Mouse (Mus musculus): Measurements from ENCODE around the gene Ifna9. TPM values are rescaled to one million over a fixed set of nuclear protein-coding genes. Genes with fewer than 3 reads are reported as not detected.
A peak's percentile ranks its signal among the peaks of the same experiment; 100 is the strongest.
"Not testable (repeated sequence)": the region's sequence is repeated elsewhere in the genome, so short reads cannot be mapped to it uniquely, and the experiment has no call there.

Gene Ifna9
- polyA plus RNA-seq (2015; fragmentation: Nextera tagmentation; extraction: Ambion mirVana) = not detected in 2 replicates

DNA sequence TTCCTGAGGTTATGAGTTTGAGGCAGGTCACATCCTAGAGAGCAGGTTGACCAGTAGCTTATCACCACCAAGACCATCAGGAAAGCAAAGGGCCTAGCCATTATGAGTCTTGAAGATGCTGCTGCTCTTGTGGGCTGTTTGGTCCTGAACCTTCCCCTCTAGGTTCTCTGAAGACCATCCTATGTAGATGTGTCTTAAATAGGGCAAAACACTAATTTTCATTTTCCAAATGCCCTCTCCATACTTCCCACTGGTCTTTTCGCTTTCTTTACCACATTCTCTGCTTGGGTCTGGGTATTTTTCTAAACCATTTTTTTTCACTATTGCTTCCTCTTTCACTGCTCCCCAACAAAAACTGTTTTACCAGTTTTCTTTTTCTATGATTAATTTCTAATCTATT, at the start of gene Ifna9:
TSS of gene Ifna9 (minus strand) at position 101 of the 400 bp plus-strand sequence.
- no peak for ATAC-seq
- H3K4me3 ChIP-seq (ENCODE audit: low read length) = no peak within 1 kb of the TSS
- H3K36me3 ChIP-seq (ENCODE audit: control insufficient read depth, insufficient read depth, low read length) = no peaks in the 10 kb centered on the region
- 84% methylated on average over 1 of the region's 1 CpGs for WGBS
- H3K27ac ChIP-seq (ENCODE audit: low read depth, low read length) = no peak within 1 kb of the TSS
- no peak within 1 kb of the TSS for H3K9ac ChIP-seq (ENCODE audit: low read depth, low read length)
- no peaks in the 10 kb centered on the region for H3K9me3 ChIP-seq (ENCODE audit: control insufficient read depth, low read length)
- H3K4me2 ChIP-seq (ENCODE audit: low read length) = no peak within 1 kb of the TSS
- H3K4me1 ChIP-seq (ENCODE audit: control insufficient read depth, insufficient read depth, low read depth, low read length) = no peaks in the 10 kb centered on the region
- H3K27me3 ChIP-seq (replicated peaks; ENCODE audit: control insufficient read depth, insufficient read depth, low read length) = no peaks in the 10 kb centered on the region

DNA sequence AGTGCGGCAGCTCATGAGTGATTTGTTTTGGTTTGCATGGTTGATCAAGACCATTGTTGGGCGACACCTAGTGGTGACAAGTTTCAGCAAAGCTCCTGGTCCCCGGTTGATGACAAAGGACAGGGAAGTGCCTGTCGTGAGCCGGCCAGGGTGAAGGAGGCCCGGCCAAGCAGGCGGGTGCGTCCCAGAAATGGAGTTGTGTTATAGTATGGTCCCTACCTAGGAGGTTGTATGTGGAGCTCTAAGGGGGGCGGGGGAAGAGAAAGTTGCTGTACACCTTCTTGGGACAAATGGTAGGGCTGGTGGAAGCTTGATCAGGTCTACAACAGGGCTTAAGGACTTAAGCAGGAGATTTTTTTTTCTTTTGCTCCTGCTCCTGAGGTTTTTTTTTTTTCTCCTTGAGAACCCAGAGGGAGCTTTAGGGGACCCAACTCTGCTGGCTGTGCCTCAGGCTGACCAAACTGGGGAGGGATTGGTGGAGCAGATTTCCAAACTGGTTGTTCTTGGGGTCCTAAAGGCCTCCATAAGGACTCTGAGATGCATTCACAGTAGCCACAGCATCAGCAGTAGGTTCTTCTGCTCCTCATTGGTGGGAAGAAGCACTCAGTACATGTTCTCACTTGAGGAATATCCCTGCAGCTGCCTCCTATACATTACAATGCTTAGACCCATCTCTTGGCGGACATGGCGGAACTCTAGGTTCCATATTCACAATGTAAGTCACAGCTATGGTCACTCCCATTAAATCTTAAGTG, 49.1 kb upstream of the Ifna9 start:
- Histone ChIP-seq H3K4me3 (ENCODE audit: low read length) (peak overlapping the region; percentile 28), H3K9me3 (ENCODE audit: control insufficient read depth, low read length) (no peaks in the 10 kb centered on the region), H3K27ac (ENCODE audit: low read depth, low read length) (no peak overlapping the region), H3K4me1 (ENCODE audit: control insufficient read depth, insufficient read depth, low read depth, low read length) (no peaks in the 10 kb centered on the region), H3K9ac (ENCODE audit: low read depth, low read length) (no peak overlapping the region; the same call in 1 of the 2 replicates), H3K4me2 (ENCODE audit: low read length) (peak overlapping the region; percentile 42), H3K36me3 (ENCODE audit: control insufficient read depth, insufficient read depth, low read length) (no peaks in the 10 kb centered on the region), H3K27me3 (replicated peaks; ENCODE audit: control insufficient read depth, insufficient read depth, low read length) (no peaks in the 10 kb centered on the region)
- peak; percentile 96 for ATAC-seq
- 14% methylated on average over 11 of the region's 11 CpGs for WGBS

DNA sequence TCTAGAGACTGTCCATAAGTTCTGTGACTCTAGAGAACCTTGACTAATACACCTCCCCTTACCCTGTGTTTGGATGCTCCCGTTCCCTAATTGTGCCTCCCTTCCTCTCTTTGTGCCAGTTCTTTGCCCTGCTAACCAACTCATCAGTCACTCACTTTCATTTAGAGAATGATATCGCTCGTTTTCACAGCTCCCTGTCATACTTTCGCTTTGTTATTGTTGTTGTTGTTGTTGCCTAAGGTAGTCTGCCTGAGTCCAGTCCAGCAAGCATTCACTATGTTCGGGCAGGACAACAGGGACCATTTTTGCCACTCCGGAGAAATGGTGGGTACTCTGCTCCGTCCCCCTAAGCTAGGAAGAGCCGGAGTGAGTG, 48.5 kb upstream of the Ifna9 start:
- no peaks in the 10 kb centered on the region for H3K4me1 ChIP-seq (ENCODE audit: control insufficient read depth, insufficient read depth, low read depth, low read length)
- no peaks in the 10 kb centered on the region for H3K27me3 ChIP-seq (replicated peaks; ENCODE audit: control insufficient read depth, insufficient read depth, low read length)
- WGBS = 62% methylated on average over 8 of the region's 8 CpGs
- no peaks in the 10 kb centered on the region for H3K9me3 ChIP-seq (ENCODE audit: control insufficient read depth, low read length)
- ATAC-seq = no peak
- no peak overlapping the region; the same call in 1 of the 2 replicates for H3K9ac ChIP-seq (ENCODE audit: low read depth, low read length)
- H3K36me3 ChIP-seq (ENCODE audit: control insufficient read depth, insufficient read depth, low read length) = no peaks in the 10 kb centered on the region
- peak overlapping the region; percentile 28 for H3K4me3 ChIP-seq (ENCODE audit: low read length)
- H3K27ac ChIP-seq (ENCODE audit: low read depth, low read length) = no peak overlapping the region
- peak overlapping the region; percentile 42 for H3K4me2 ChIP-seq (ENCODE audit: low read length)

DNA sequence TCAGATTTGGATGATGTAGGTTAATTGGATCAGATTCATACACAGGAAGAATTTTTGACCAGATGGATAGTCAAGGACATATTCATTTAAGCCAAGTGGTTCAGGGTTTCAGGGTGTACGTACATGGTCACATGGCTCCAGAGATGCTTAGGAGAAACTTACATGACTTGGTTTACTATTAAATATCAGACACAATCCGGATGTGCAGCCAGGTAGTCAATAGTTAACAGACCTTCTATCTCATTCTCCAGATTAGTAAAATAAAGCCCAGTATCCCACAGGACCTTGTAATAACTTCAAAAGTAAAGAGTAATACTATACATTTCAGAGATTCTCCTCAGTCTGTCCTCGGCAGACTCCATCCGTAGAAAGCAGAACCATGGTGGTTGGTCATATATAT, 42.1 kb upstream of the Ifna9 start, which contains the start of gene C87499:
TSS of gene C87499 (minus strand) at position 101 of the 400 bp plus-strand sequence.
- WGBS = 92% methylated on average over 4 of the region's 4 CpGs
- ATAC-seq = no peak
- no peaks in the 10 kb centered on the region for H3K9me3 ChIP-seq (ENCODE audit: control insufficient read depth, low read length)

DNA sequence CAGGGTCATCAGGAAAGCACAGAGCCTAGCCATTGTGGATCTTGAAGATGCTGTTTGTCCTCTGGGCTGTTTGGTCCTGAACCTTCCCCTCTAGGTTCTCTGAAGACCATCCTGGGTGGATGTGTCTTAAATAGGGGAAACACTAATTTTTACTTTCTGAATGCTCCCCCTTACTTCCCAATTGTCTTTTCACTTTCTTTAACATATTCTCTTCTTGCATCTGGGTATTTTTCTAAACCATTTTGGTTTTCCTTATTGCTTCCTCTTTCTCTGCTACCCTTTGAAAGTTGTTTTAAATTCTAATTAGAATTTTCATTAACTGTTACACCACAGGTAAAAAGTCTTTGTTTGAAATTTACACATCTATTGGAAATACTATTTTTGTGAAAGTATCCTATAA, 11.1 kb upstream of the Ifna9 start, which contains the start of gene Ifna12:
TSS of gene Ifna12 (minus strand) at position 101 of the 400 bp plus-strand sequence.
- ATAC-seq = no peak
- Histone ChIP-seq H3K4me3 (ENCODE audit: low read length) (no peak within 1 kb of the TSS), H3K4me1 (ENCODE audit: control insufficient read depth, insufficient read depth, low read depth, low read length) (no peaks in the 10 kb centered on the region), H3K27ac (ENCODE audit: low read depth, low read length) (no peak within 1 kb of the TSS), H3K36me3 (ENCODE audit: control insufficient read depth, insufficient read depth, low read length) (no peaks in the 10 kb centered on the region), H3K9ac (ENCODE audit: low read depth, low read length) (no peak within 1 kb of the TSS), H3K4me2 (ENCODE audit: low read length) (no peak within 1 kb of the TSS), H3K27me3 (replicated peaks; ENCODE audit: control insufficient read depth, insufficient read depth, low read length) (no peaks in the 10 kb centered on the region), H3K9me3 (ENCODE audit: control insufficient read depth, low read length) (no peaks in the 10 kb centered on the region; the same call in 1 of the 2 replicates)

More for the DNA sequence above, 42.1 kb upstream of the Ifna9 start, which contains the start of gene C87499:
- H3K4me3 ChIP-seq (ENCODE audit: low read length) = no peak within 1 kb of the TSS
- no peak within 1 kb of the TSS for H3K27ac ChIP-seq (ENCODE audit: low read depth, low read length)
- H3K4me2 ChIP-seq (ENCODE audit: low read length) = no peak within 1 kb of the TSS
- H3K4me1 ChIP-seq (ENCODE audit: control insufficient read depth, insufficient read depth, low read depth, low read length) = no peaks in the 10 kb centered on the region
- no peaks in the 10 kb centered on the region for H3K36me3 ChIP-seq (ENCODE audit: control insufficient read depth, insufficient read depth, low read length)
- H3K9ac ChIP-seq (ENCODE audit: low read depth, low read length) = no peak within 1 kb of the TSS
- no peaks in the 10 kb centered on the region for H3K27me3 ChIP-seq (replicated peaks; ENCODE audit: control insufficient read depth, insufficient read depth, low read length)

GRCm38 (mm10) chr4:88571698-88572097, 20.5 kb downstream of the Ifna9 start, which contains the start of gene Ifna14:
Ifna14 (minus strand) TSS chr4:88571798.
- ATAC-seq = no peak
- no peak within 1 kb of the TSS for H3K27ac ChIP-seq (ENCODE audit: low read depth, low read length)
- no peaks in the 10 kb centered on the region for H3K27me3 ChIP-seq (replicated peaks; ENCODE audit: control insufficient read depth, insufficient read depth, low read length)
- H3K9me3 ChIP-seq (ENCODE audit: control insufficient read depth, low read length) = no peaks in the 10 kb centered on the region
- H3K4me1 ChIP-seq (ENCODE audit: control insufficient read depth, insufficient read depth, low read depth, low read length) = no peaks in the 10 kb centered on the region
- no peak within 1 kb of the TSS for H3K4me2 ChIP-seq (ENCODE audit: low read length)
- 76% methylated on average over 1 of the region's 1 CpGs for WGBS
- no peaks in the 10 kb centered on the region for H3K36me3 ChIP-seq (ENCODE audit: control insufficient read depth, insufficient read depth, low read length)
- no peak within 1 kb of the TSS for H3K4me3 ChIP-seq (ENCODE audit: low read length)
- H3K9ac ChIP-seq (ENCODE audit: low read depth, low read length) = no peak within 1 kb of the TSS

- H3K4me1 ChIP-seq (ENCODE audit: control insufficient read depth, insufficient read depth, low read depth, low read length) = no peaks in the 10 kb centered on the region
- H3K4me3 ChIP-seq (ENCODE audit: low read length) = no peak overlapping the region
- H3K36me3 ChIP-seq (ENCODE audit: control insufficient read depth, insufficient read depth, low read length) = no peaks in the 10 kb centered on the region
- H3K4me2 ChIP-seq (ENCODE audit: low read length) = no peak overlapping the region
- H3K27ac ChIP-seq (ENCODE audit: low read depth, low read length) = no peak overlapping the region
- no peak for ATAC-seq
- no peak overlapping the region for H3K9ac ChIP-seq (ENCODE audit: low read depth, low read length)
- H3K9me3 ChIP-seq (ENCODE audit: control insufficient read depth, low read length) = no peaks in the 10 kb centered on the region
- no peaks in the 10 kb centered on the region for H3K27me3 ChIP-seq (replicated peaks; ENCODE audit: control insufficient read depth, insufficient read depth, low read length)
- 93% methylated on average over 1 of the region's 1 CpGs for WGBS
Measured at GRCm38 (mm10) chr4:88561791-88562190, 30.4 kb downstream of the Ifna9 start.

DNA sequence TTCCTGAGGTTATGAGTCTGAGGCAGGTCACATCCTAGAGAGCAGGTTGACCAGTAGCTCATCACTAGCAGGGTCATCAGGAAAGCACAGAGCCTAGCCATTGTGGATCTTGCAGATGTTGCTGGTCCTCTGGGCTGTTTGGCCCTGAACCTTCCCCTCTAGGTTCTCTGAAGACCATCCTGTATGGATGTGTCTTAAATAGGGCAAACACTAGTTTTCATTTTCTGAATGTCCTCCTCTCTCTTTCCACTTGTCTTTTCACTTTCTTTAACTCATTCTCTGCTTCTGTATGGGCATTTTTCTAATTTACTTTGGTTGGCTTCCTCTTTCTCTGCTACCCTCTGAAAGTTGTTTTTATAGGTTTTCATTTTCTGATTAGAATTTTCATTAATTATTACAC, 34.0 kb downstream of the Ifna9 start, which contains the start of gene Ifna15:
TSS of gene Ifna15 (minus strand) at position 101 of the 400 bp plus-strand sequence.
- not testable (repeated sequence) for ATAC-seq; H3K9me3 ChIP-seq (ENCODE audit: control insufficient read depth, low read length); H3K4me3 ChIP-seq (ENCODE audit: low read length); H3K9ac ChIP-seq (ENCODE audit: low read depth, low read length); H3K36me3 ChIP-seq (ENCODE audit: control insufficient read depth, insufficient read depth, low read length); H3K27ac ChIP-seq (ENCODE audit: low read depth, low read length); H3K4me2 ChIP-seq (ENCODE audit: low read length); H3K27me3 ChIP-seq (replicated peaks; ENCODE audit: control insufficient read depth, insufficient read depth, low read length); H3K4me1 ChIP-seq (ENCODE audit: control insufficient read depth, insufficient read depth, low read depth, low read length)

DNA sequence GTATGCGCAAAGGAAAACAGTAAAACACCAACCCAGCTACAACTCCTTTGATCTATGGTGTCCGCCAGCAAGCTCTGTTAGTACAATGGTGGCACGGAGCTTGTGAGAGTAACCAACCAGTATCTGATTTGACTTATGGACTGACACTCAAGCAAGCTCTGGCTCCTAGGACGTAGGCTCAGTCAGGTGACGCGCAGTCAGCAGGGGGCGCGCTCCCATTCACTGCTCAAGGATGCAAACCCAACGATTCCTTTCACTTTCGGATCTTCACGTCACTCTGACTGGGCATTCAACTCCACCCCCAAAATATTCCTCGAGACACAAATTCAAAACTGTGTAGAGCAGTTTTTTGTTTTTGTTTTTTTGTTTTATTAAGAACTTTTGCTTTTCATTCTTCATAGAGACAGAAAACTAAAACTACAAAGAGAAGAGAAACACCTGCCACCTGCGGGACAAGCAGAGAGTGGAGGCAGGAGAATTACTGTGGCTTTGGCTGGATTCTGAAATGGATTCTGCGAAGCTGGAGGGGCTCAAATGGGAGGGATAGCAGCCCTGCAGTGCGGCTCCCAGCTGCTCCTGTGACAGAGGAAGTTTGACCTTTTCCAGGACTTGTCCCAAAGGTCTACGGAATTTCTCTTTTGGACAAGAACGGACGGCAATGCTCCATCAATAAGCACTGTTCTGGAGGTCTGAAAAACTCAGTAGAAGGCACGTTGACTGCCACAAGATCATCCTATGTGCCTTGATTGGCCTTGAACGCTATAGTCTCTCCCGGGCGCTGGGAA, 41.8 kb downstream of the Ifna9 start:
- Histone ChIP-seq H3K36me3 (ENCODE audit: control insufficient read depth, insufficient read depth, low read length) (no peaks in the 10 kb centered on the region), H3K27ac (ENCODE audit: low read depth, low read length) (no peak overlapping the region), H3K4me2 (ENCODE audit: low read length) (peak overlapping the region; percentile 55), H3K4me3 (ENCODE audit: low read length) (peak overlapping the region; percentile 18), H3K9me3 (ENCODE audit: control insufficient read depth, low read length) (no peaks in the 10 kb centered on the region), H3K4me1 (ENCODE audit: control insufficient read depth, insufficient read depth, low read depth, low read length) (no peaks in the 10 kb centered on the region), H3K27me3 (replicated peaks; ENCODE audit: control insufficient read depth, insufficient read depth, low read length) (no peaks in the 10 kb centered on the region), H3K9ac (ENCODE audit: low read depth, low read length) (no peak overlapping the region)
- WGBS = 34% methylated on average over 22 of the region's 22 CpGs
- ATAC-seq = peak; percentile 48; the same call in 1 of the 2 replicates
